Mouse (Mus musculus) kidney, adult 2 months (tissue): ENCODE measurements around the gene Slc27a2.
"Not testable (repeated sequence)": the region's sequence is repeated elsewhere in the genome, so short reads cannot be mapped to it uniquely, and the experiment has no call there.

ENCODE experiments used
- CTCF ChIP-seq: fragments of 200-500 bp; conservative IDR thresholded peaks from 2 replicates; pipeline ENCODE4 v1.5.1; 2011; ENCODE audit warnings: low read depth, mild to moderate bottlenecking, control low read depth, low read length, moderate library complexity, mixed read lengths; ENCODE audit not compliant: insufficient read depth, insufficient read length
- POLR2A ChIP-seq: fragments of 200-500 bp; IDR thresholded peaks from one replicate; pipeline ENCODE4 v1.6.1; 2011; ENCODE audit warnings: low read depth, low read length, control low read depth

- not testable (repeated sequence) for TF ChIP-seq CTCF, POLR2A
Measured at GRCm38 (mm10) chr2:126523101-126523745, 29.0 kb upstream of the Slc27a2 start.
